Mouse (Mus musculus) stomach, embryonic 14.5 days (tissue): ENCODE results near the gene Hps1. TPM values are rescaled to one million over a fixed set of nuclear protein-coding genes. Genes with fewer than 3 reads are reported as not detected.
A peak's percentile ranks its signal among the peaks of the same experiment; 100 is the strongest.
"Not testable (repeated sequence)": the region's sequence is repeated elsewhere in the genome, so short reads cannot be mapped to it uniquely, and the experiment has no call there.

Experiments
- ATAC-seq: fragments of 200-750 bp; cut with Nextera tagmentation; 2 replicates; pipeline ENCODE4 v1.8.0; 2017; ENCODE audit warnings: low read depth, moderate TSS enrichment; ENCODE audit not compliant: insufficient number of reproducible peaks, insufficient read depth, low FRiP score
- H3K27ac ChIP-seq: fragments of 300-500 bp; sonication (generic); 2 replicates; pipeline ENCODE4 v1.5.1; 2014; ENCODE audit warnings: mild to moderate bottlenecking, low read length, moderate library complexity, mixed read lengths
- H3K27me3 ChIP-seq: fragments of 300-500 bp; sonication (generic); 2 replicates; pipeline ENCODE4 v1.6.1; 2014; ENCODE audit warnings: low read length, control low read depth, mixed read lengths; ENCODE audit not compliant: control insufficient read depth, insufficient read depth
- H3K36me3 ChIP-seq: fragments of 300-500 bp; sonication (generic); 2 replicates; pipeline ENCODE4 v1.6.1; 2014; ENCODE audit warnings: mild to moderate bottlenecking, control low read depth, low read length, moderate library complexity, mixed read lengths; ENCODE audit not compliant: control insufficient read depth, insufficient read depth
- H3K4me1 ChIP-seq: fragments of 300-500 bp; sonication (generic); 2 replicates; pipeline ENCODE4 v1.6.1; 2014; ENCODE audit warnings: low read length, control low read depth, mixed read lengths; ENCODE audit not compliant: control insufficient read depth, insufficient read depth
- H3K4me2 ChIP-seq: fragments of 300-500 bp; sonication (generic); replicated peaks from 2 replicates; pipeline ENCODE4 v1.6.1; 2014; ENCODE audit warnings: low read depth, low read length, control low read depth
- H3K4me3 ChIP-seq: fragments of 300-500 bp; sonication (generic); 2 replicates; pipeline ENCODE4 v1.5.1; 2014; ENCODE audit warnings: low read depth, low read length, control low read depth
- H3K9ac ChIP-seq: fragments of 300-500 bp; sonication (generic); replicated peaks from 2 replicates; pipeline ENCODE4 v1.6.1; 2014; ENCODE audit warnings: low read depth, mild to moderate bottlenecking, control low read depth, low read length, moderate library complexity, mixed read lengths
- H3K9me3 ChIP-seq: fragments of 300-500 bp; sonication (generic); 2 replicates; pipeline ENCODE4 v1.6.1; 2016; ENCODE audit warnings: low read depth, low read length, control low read depth; ENCODE audit not compliant: control insufficient read depth
- WGBS: fragments of 180-500 bp; shearing (Covaris S2); extraction: QIAGEN DNeasy Blood & Tissue Kit; methylation state at CpG from one replicate; pipeline ENCODE4 v1.1.7; 2014; 5-methylcytosine and 5-hydroxymethylcytosine counted together
- polyA plus RNA-seq: library from polyadenylated mRNA; unstranded; fragments of >200 nt; fragmentation: Nextera tagmentation; extraction: Ambion mirVana; gene quantifications from 2 replicates; pipeline ENCODE4 v1.2.1, GENCODE M21; 2014

Hps1 gene
- polyA plus RNA-seq, 1 experiment from 2014 or later = 13.2 TPM

DNA sequence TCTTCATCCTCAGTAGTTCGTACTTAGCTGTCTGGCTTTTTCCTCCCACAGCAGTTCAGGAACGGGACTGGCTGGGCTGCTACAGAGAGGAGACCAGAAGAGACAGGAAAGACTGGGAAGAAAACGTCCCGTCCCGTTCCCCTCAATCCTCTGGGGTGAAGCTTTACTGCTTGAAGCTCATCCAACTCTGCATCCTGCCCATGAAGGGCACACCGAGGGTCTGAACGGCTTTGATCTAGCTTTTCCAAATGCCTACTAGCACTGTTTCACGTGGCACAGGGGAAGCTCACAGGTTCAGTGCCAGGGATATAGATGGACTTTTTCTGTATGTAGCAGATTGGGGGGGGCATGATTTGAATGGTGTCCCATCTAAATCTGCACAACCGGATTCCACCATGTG is 16.0 kb upstream of the Hps1 start:
- 0 out of 2 replicates have a peak overlapping the region, but pooled peaks have one; percentile 44 for H3K27ac ChIP-seq
- H3K4me2 ChIP-seq = peak overlapping the region; percentile 54; the same call in 1 of the 2 replicates
- H3K27me3 ChIP-seq = no peaks in the 10 kb centered on the region
- 33% methylated on average over 9 of the region's 9 CpGs for WGBS
- H3K4me1 ChIP-seq = 0 out of 2 replicates have a peak, but pooled peaks cover 6% of the 10 kb centered on the region
- no peaks in the 10 kb centered on the region for H3K9me3 ChIP-seq
- no peaks in the 10 kb centered on the region for H3K36me3 ChIP-seq
- H3K4me3 ChIP-seq = no peak overlapping the region
- no peak for ATAC-seq
- H3K9ac ChIP-seq = no peak overlapping the region

DNA sequence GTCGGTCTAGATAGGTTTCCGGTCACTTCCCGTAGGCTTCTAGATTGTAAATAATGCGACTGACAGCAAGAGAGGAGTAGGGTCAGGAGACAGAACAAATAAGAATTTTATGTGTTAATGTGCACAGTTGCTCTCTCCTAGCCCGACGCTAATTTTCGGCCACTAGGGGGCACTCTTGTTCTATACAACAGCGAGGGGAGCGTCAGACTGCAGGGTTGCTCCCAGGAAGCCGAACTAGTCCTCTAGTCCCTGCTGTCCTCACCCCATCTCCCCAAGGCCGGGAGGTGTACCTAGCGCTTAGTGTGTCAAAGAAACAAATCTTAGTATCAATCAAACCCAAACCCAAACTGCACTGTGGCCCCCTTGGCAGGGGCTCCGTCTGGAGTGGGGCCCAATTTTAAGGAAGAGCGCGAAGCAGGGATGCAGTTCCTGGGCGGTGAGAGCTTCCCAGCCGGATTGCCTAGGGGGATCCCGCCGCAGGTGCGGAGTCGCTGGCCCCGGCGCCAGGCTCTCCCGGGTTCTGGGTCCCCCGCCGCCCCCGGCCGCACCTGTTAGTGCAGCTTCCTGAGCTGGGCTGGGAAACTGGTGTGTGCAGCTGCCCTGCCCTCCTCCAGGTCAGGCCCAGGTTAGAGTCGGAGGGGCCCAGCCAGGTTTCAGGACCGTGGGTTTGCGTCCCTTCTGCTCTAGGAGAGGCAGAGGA is 15.3 kb upstream of the Hps1 start:
- 0 out of 2 replicates have a peak overlapping the region, but pooled peaks have one; percentile 44 for H3K27ac ChIP-seq
- ATAC-seq = peak; percentile 87

DNA sequence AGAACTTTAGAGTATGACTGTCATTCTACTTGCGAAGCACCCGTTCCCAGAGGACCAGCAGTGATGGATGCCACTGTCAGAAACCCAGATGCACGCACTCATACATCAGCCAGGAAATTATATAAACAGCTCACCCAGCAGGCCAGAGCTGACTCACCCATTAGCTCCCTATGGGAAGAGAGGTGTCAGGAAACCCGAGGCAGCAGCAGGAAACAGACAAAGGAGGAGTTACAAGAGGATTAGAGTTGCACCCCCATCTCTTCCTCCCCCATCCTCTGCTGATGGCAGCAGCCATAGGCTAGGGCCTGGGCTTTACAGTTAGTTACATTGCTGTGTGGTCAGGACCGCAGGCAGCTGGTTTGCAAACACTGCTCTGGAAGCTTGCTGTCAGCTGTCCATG is 8.5 kb upstream of the Hps1 start:
- WGBS = 16% methylated on average over 5 of the region's 5 CpGs
- Histone ChIP-seq H3K9me3 (no peaks in the 10 kb centered on the region), H3K4me3 (no peak overlapping the region), H3K9ac (no peak overlapping the region), H3K27ac (no peak overlapping the region; the same call in 1 of the 2 replicates), H3K36me3 (no peaks in the 10 kb centered on the region), H3K4me2 (no peak overlapping the region), H3K27me3 (no peaks in the 10 kb centered on the region), H3K4me1 (peaks cover 14% of the 10 kb centered on the region; the same call in 1 of the 2 replicates)
- ATAC-seq = peak; percentile 49; the same call in 1 of the 2 replicates

More for the DNA sequence above, 15.3 kb upstream of the Hps1 start:
- H3K9ac ChIP-seq = no peak overlapping the region
- H3K36me3 ChIP-seq = no peaks in the 10 kb centered on the region
- 0 out of 2 replicates have a peak, but pooled peaks cover 6% of the 10 kb centered on the region for H3K4me1 ChIP-seq
- 1% methylated on average over 31 of the region's 31 CpGs for WGBS
- H3K4me3 ChIP-seq = peak overlapping the region; percentile 27
- H3K4me2 ChIP-seq = peak overlapping the region; percentile 54
- no peaks in the 10 kb centered on the region for H3K9me3 ChIP-seq
- no peaks in the 10 kb centered on the region for H3K27me3 ChIP-seq

DNA sequence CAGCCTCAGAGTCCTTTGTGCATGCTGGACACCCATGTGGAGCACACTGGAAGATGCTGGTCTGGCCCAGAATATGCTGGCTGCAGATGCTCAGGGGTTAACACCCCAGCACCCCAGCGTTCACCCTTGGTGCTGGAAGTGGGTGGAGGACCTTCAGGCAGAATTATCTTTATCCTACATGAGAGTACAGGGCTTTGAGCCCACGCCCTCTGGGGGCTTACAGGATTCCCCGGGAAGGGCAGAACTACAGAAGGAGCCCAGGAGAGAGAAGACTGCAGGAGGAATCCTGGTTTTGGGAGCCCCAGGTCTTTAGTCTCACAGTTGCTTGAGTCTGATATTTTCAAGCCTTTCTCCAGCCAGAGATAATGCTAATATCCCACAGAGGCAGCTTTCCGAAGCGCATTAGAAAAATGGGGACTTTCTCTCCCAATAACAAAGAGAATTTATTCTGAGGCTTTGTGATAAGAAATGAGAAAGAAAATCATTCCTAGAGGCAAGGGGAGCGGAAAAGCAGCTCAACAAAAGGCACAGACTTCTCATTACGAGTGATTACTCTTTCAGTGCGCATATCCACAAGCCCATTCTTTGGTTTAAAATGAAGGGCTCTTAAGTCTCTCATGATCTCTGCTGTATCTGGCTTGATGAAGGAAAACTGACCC is 5.9 kb upstream of the Hps1 start:
- no peaks in the 10 kb centered on the region for H3K9me3 ChIP-seq
- no peak overlapping the region for H3K27ac ChIP-seq
- no peaks in the 10 kb centered on the region for H3K27me3 ChIP-seq
- no peak overlapping the region for H3K4me3 ChIP-seq
- no peak overlapping the region for H3K9ac ChIP-seq
- ATAC-seq = no peak
- H3K36me3 ChIP-seq = no peaks in the 10 kb centered on the region
- peaks cover 14% of the 10 kb centered on the region; the same call in 1 of the 2 replicates for H3K4me1 ChIP-seq
- no peak overlapping the region for H3K4me2 ChIP-seq
- WGBS = 53% methylated on average over 8 of the region's 8 CpGs

DNA sequence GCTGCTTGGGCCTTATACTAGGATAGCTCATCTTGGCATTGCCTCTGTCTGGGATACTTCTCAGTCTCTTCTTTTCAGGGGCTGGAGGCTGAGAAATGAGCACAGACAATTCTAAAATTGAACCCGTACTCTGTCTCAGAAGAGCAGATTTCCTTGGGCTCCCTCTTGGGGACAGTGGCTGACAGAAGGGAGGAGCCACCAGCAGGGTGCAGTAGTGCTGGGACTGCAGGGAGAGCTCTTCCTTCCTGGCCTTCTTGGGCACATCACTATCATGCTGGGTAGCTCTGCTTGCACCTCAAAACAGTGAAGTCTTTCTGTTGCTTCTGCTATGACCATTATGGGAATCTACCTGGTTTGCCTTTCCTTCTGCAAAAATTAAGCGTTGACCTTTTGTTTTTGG is 5.4 kb upstream of the Hps1 start:
- Histone ChIP-seq H3K9ac (no peak overlapping the region), H3K9me3 (no peaks in the 10 kb centered on the region), H3K4me2 (no peak overlapping the region), H3K27ac (no peak overlapping the region), H3K4me3 (no peak overlapping the region), H3K4me1 (peaks cover 14% of the 10 kb centered on the region; the same call in 1 of the 2 replicates), H3K27me3 (no peaks in the 10 kb centered on the region), H3K36me3 (no peaks in the 10 kb centered on the region)
- ATAC-seq = no peak
- WGBS = 32% methylated on average over 2 of the region's 2 CpGs

DNA sequence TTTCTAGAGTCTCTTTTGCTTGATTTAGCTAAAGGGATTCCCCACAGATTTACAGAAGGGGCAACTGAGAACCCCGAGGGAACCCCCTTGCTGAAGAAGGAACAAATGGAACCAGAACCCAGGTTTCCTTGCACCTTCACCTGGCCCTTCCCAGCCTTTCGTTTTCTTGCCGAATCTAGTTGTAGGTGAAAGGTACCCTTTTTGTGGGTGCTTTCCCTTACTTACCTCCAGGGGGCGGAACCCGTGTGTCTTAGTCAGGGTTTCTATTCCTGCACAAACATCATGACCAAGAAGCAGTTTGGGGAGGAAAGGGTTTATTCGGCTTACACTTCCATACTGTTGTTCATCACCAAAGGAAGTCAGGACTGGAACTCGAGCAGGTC is 369 bp upstream of the Hps1 start:
- not testable (repeated sequence) for ATAC-seq, H3K36me3 ChIP-seq, H3K4me1 ChIP-seq, H3K27me3 ChIP-seq, H3K9me3 ChIP-seq
- peak overlapping the region; percentile 85 for H3K27ac ChIP-seq
- H3K4me2 ChIP-seq = peak overlapping the region; percentile 75
- H3K9ac ChIP-seq = peak overlapping the region; percentile 42
- H3K4me3 ChIP-seq = peak overlapping the region; percentile 54
- 48% methylated on average over 7 of the region's 7 CpGs for WGBS

DNA sequence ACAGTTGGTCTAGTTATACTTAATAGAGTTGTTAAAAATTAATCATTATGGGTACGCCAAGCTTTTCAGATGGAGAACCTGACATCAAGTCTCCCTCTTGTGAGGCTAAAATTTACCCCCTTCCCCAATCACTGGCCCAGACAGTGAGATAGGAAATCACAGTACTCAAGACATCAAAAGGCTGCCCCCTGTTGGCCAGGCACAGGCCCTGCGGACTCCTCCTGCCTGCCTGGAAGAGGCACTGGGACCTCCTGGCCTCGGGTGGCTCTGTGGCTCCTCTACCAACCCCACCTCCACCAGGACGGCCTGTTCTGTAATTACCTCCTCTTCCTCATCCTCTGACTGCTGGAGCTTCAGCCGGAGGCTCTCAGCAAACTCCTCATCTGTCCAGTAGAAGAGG is 2.0 kb downstream of the Hps1 start:
- WGBS = 83% methylated on average over 5 of the region's 5 CpGs
- no peak overlapping the region for H3K4me3 ChIP-seq
- no peak for ATAC-seq
- no peaks in the 10 kb centered on the region for H3K9me3 ChIP-seq
- no peak overlapping the region for H3K27ac ChIP-seq
- no peaks in the 10 kb centered on the region for H3K27me3 ChIP-seq
- peaks cover 3% of the 10 kb centered on the region; the same call in 1 of the 2 replicates for H3K4me1 ChIP-seq
- no peaks in the 10 kb centered on the region for H3K36me3 ChIP-seq
- no peak overlapping the region for H3K9ac ChIP-seq
- H3K4me2 ChIP-seq = no peak overlapping the region

DNA sequence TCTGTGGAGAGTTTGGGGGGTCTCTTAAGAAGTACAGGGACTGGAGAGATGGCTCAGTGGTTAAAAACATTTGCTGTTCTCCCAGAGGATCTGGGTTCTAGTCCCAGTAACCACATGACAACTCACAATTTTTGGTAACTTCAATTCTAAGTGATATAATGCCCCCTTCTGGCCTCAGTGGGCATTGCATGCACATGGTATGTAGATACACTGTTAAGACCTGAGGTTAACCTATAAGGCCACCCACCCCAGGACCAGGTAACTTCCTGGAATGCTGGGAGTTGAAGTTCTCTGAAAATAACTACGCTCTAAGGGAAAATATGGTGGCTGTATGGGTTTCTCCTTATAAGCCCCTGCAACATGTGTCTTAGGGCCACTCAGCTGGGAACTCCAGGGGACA is 3.0 kb downstream of the Hps1 start:
- Histone ChIP-seq H3K27ac (no peak overlapping the region), H3K36me3 (no peaks in the 10 kb centered on the region), H3K27me3 (no peaks in the 10 kb centered on the region), H3K4me1 (peaks cover 3% of the 10 kb centered on the region; the same call in 1 of the 2 replicates), H3K4me2 (no peak overlapping the region), H3K4me3 (no peak overlapping the region), H3K9ac (no peak overlapping the region), H3K9me3 (no peaks in the 10 kb centered on the region)
- WGBS = 100% methylated on average over 1 of the region's 1 CpGs
- ATAC-seq = no peak
